Mouse (Mus musculus) intestine, embryonic 14.5 days (tissue): ENCODE results near the gene Apobec3. TPM values are rescaled to one million over a fixed set of nuclear protein-coding genes. Genes with fewer than 3 reads are reported as not detected.
A peak's percentile ranks its signal among the peaks of the same experiment; 100 is the strongest.
"Not testable (repeated sequence)": the region's sequence is repeated elsewhere in the genome, so short reads cannot be mapped to it uniquely, and the experiment has no call there.

Experiments
- ATAC-seq: fragments of 200-750 bp; cut with Nextera tagmentation; replicated peaks from 2 replicates; pipeline ENCODE4 v1.8.0; 2017; ENCODE audit warnings: low read depth, moderate number of reproducible peaks, moderate TSS enrichment, moderate library complexity; ENCODE audit not compliant: low FRiP score, low TSS enrichment
- DNase-seq: peaks from one replicate; pipeline ENCODE4 v3.0.0-alpha.2; 2018; ENCODE audit warnings: low spot score
- H3K27ac ChIP-seq: fragments of 300-500 bp; sonication (generic); 2 replicates; pipeline ENCODE4 v1.5.1; 2014; ENCODE audit warnings: low read depth, mild to moderate bottlenecking, control low read depth
- H3K27me3 ChIP-seq: fragments of 300-500 bp; sonication (generic); replicated peaks from 2 replicates; pipeline ENCODE4 v1.6.1; 2014; ENCODE audit warnings: low read length, control low read depth; ENCODE audit not compliant: control insufficient read depth, insufficient read depth
- H3K36me3 ChIP-seq: fragments of 300-500 bp; sonication (generic); 2 replicates; pipeline ENCODE4 v1.6.1; 2014; ENCODE audit warnings: low read length, control low read depth; ENCODE audit not compliant: control insufficient read depth, insufficient read depth
- H3K4me1 ChIP-seq: fragments of 300-500 bp; sonication (generic); replicated peaks from 2 replicates; pipeline ENCODE4 v1.6.1; 2014; ENCODE audit warnings: low read length, control low read depth, mixed read lengths; ENCODE audit not compliant: control insufficient read depth, insufficient read depth
- H3K4me2 ChIP-seq: fragments of 300-500 bp; sonication (generic); 2 replicates; pipeline ENCODE4 v1.6.1; 2014; ENCODE audit warnings: low read length
- H3K4me3 ChIP-seq: fragments of 300-500 bp; sonication (generic); 2 replicates; pipeline ENCODE4 v1.5.1; 2014; ENCODE audit warnings: low read depth, low read length, control low read depth, mixed read lengths
- H3K9ac ChIP-seq: fragments of 300-500 bp; sonication (generic); 2 replicates; pipeline ENCODE4 v1.6.1; 2014; ENCODE audit warnings: mild to moderate bottlenecking, low read length
- H3K9me3 ChIP-seq: fragments of 300-500 bp; sonication (generic); 2 replicates; pipeline ENCODE4 v1.6.1; 2016; ENCODE audit warnings: low read length, control low read depth; ENCODE audit not compliant: control insufficient read depth
- WGBS: fragments of 180-500 bp; shearing (Covaris S2); extraction: QIAGEN DNeasy Blood & Tissue Kit; methylation state at CpG from one replicate; pipeline ENCODE4 v1.1.7; 2014; 5-methylcytosine and 5-hydroxymethylcytosine counted together
- polyA plus RNA-seq: library from polyadenylated mRNA; unstranded; fragments of >200 nt; fragmentation: Nextera tagmentation; extraction: Ambion mirVana; gene quantifications from 2 replicates; pipeline ENCODE4 v1.2.1, GENCODE M21; 2014

The Apobec3 gene
- polyA plus RNA-seq, 1 experiment from 2014 or later, result 11.3 TPM

DNA sequence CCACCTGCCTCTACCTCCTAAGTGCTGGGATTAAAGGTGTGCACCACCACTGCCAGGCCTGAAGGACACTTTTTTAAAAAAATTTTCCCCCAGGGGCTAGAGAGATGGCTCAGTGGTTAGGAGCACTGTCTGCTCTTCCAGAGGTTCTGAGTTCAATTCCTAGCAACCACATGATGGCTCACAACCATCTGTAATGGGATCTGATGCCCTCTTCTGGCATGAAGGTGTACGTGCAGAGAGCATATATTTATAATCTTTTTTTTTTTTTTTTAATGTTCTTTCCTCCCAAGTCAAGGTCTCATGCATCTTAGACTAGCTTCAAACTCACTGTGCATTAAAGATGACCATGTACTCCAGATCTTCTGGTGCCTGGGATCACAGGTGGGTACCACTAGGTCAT is 19.4 kb downstream of the Apobec3 start:
- H3K4me2 ChIP-seq, H3K9me3 ChIP-seq, H3K4me1 ChIP-seq, H3K36me3 ChIP-seq, H3K27me3 ChIP-seq, H3K9ac ChIP-seq, H3K4me3 ChIP-seq, ATAC-seq, H3K27ac ChIP-seq, DNase-seq: not testable (repeated sequence)
- 77% methylated on average over 1 of the region's 1 CpGs for WGBS

DNA sequence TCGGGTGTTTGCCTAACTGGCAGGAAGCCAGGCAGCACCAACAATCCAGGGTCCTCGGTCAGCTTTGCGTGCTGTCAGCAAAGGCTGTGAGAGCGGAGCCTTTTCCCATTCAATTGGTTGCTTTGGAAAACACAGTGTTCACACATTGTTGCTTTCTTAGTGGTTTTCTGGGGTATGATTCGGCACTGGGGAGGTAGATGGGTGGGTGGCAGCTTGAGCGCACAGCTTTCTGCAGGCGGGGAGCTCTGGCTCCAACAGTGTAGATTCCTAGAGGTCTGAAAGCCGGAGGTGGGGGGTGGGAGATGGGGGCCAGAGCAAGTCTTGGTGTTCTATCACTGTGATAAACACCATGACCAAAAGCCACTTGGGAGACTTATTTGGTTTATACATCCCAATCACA is 19.9 kb downstream of the Apobec3 start:
- no peak overlapping the region for H3K4me3 ChIP-seq
- ATAC-seq (no peak), DNase-seq (no peak)
- H3K36me3 ChIP-seq, result no peaks in the 10 kb centered on the region
- no peaks in the 10 kb centered on the region for H3K27me3 ChIP-seq
- 86% methylated on average over 8 of the region's 8 CpGs for WGBS
- no peak overlapping the region for H3K4me2 ChIP-seq
- H3K9me3 ChIP-seq, result no peaks in the 10 kb centered on the region
- no peaks in the 10 kb centered on the region for H3K4me1 ChIP-seq
- H3K27ac ChIP-seq, result no peak overlapping the region
- no peak overlapping the region for H3K9ac ChIP-seq

DNA sequence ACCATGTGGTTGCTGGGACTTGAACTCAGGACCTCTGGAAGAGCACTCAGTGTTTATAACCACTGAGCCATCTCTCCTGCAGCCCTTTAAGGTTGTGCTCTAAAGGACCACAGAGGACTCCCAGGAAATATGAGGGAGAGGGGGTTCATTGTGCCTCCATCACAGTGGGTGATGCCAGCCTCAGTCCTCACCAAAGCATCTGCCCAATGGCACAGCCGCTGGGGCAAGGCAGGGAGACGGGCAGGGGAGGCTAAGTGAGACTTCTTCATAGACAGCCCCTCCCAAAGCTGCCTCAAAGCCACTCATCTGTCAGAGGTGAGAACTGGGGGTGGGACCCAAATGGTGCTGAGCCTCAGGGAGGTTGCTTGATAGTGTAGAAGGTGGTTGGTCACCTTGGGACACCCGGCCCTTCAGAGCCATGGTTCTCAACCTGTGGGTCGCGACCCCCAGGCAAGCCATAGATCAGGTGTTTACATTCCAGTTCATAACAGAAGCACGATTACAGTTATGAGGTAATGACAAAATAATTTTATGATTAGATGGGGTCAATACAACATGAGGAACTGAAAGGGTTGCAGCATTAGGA is 22.4 kb downstream of the Apobec3 start:
- Histone ChIP-seq H3K4me1 (no peaks in the 10 kb centered on the region), H3K27me3 (no peaks in the 10 kb centered on the region), H3K4me2 (no peak overlapping the region), H3K27ac (no peak overlapping the region), H3K9me3 (no peaks in the 10 kb centered on the region), H3K36me3 (no peaks in the 10 kb centered on the region), H3K9ac (no peak overlapping the region), H3K4me3 (no peak overlapping the region)
- ATAC-seq (no peak), DNase-seq (no peak)
- WGBS, result 77% methylated on average over 6 of the region's 6 CpGs

DNA sequence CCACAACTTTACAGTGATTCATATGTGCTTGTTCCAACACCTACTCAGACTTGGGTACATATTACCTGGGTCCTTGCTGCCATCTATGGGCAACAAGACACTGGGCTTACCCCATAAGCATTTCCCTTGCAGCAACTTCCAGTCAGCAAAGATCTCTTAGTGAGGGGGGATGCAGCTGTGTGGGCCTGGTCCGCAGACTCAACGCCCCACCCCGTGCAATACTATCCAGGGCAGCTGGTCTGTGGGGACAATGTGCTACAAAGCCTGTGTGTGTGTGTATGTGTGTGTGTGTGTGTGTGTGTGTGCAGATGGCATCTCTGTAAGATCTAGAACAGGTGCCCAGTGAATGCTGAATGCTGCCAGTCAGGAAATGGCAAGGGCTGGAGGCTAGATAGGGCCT is 22.9 kb downstream of the Apobec3 start:
- no peak overlapping the region for H3K4me2 ChIP-seq
- no peaks in the 10 kb centered on the region for H3K36me3 ChIP-seq
- no peak overlapping the region for H3K27ac ChIP-seq
- H3K9ac ChIP-seq, result no peak overlapping the region
- ATAC-seq (no peak; the same call in 1 of the 2 replicates), DNase-seq (no peak)
- H3K9me3 ChIP-seq, result no peaks in the 10 kb centered on the region
- H3K4me3 ChIP-seq, result no peak overlapping the region
- 77% methylated on average over 3 of the region's 3 CpGs for WGBS
- H3K27me3 ChIP-seq, result no peaks in the 10 kb centered on the region
- H3K4me1 ChIP-seq, result no peaks in the 10 kb centered on the region

DNA sequence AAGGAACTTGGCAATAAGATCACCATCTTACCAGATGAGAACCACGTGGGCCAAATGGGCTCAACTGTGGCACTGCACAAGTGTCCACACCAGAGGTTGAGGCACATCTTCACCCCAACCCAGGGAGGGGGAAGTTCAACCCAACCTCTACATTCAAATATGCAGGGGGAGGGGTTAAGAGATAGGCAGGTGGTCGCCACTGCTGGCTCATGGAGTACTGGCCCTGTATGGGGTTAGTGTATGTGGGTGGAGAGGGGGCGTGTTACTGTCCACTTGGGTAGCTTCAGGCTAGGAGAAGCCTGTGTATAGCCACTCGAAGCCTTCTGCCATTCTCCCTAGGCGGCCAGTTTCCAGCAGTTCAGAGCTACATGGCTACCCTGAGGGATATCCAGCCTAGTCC is 24.7 kb downstream of the Apobec3 start:
- Histone ChIP-seq H3K27me3 (no peaks in the 10 kb centered on the region), H3K4me1 (no peaks in the 10 kb centered on the region), H3K27ac (no peak overlapping the region), H3K9ac (no peak overlapping the region), H3K4me2 (no peak overlapping the region), H3K4me3 (no peak overlapping the region), H3K36me3 (no peaks in the 10 kb centered on the region; the same call in 1 of the 2 replicates), H3K9me3 (no peaks in the 10 kb centered on the region)
- 75% methylated on average over 5 of the region's 5 CpGs for WGBS
- no peak for ATAC-seq
- DNase-seq, result no peak

DNA sequence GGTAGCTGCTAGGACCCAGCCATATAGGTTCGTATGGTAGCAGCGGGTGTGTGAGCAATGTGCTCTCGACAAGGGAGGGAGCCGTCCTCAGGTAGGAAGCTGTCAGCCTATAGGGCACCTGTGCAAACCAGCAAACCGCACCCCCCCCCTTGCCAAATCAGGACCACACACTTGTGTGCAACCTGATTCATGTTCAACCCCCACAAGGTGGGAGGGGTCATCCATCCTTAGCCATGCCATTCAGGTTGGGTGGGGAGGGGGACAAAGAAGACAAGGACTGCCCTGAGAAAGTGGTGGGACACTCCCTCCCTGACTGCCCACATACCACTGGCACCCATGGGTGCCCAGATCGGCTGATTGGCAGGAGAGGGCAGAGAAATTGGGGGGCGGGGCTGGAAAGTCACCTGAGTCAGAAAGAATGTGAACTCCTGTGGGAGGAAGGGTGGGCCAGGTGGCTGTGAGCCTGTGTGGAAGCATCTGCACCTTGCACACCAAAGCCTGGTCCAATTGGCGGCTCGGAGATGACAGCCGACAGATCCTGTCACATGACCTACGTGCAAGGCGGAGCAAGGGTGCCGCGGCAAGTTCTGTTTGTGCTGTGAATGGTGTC is 25.8 kb downstream of the Apobec3 start:
- no peak overlapping the region for H3K27ac ChIP-seq
- H3K27me3 ChIP-seq, result no peaks in the 10 kb centered on the region
- no peaks in the 10 kb centered on the region for H3K4me1 ChIP-seq
- ATAC-seq (no peak), DNase-seq (no peak)
- no peak overlapping the region for H3K4me2 ChIP-seq
- no peaks in the 10 kb centered on the region for H3K9me3 ChIP-seq
- no peak overlapping the region for H3K4me3 ChIP-seq
- H3K36me3 ChIP-seq, result no peaks in the 10 kb centered on the region; the same call in 1 of the 2 replicates
- H3K9ac ChIP-seq, result no peak overlapping the region
- WGBS, result 90% methylated on average over 14 of the region's 14 CpGs

DNA sequence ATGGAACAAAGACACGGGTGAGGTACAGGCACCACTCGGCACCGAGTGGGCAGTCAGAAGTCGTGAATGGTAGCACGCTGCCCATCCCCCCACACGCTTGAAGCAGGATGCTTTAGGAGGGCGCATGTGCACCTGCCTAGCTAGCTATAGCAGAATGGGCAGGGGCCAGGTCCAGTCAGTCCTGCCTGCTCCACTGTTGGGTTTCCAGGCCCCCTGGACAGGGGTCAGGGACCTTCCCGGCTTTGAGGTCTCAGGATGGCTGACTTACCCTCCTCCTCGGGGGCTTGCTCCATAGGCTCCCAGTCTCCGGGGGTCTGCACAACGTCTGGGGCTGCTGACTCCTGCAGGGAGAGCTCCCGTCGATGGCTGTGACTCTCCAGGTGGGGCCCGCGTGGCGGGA is 27.0 kb downstream of the Apobec3 start:
- Histone ChIP-seq H3K4me3 (no peak overlapping the region), H3K36me3 (no peaks in the 10 kb centered on the region; the same call in 1 of the 2 replicates), H3K27me3 (no peaks in the 10 kb centered on the region), H3K27ac (no peak overlapping the region), H3K9ac (no peak overlapping the region), H3K4me1 (no peaks in the 10 kb centered on the region), H3K9me3 (no peaks in the 10 kb centered on the region), H3K4me2 (no peak overlapping the region)
- 78% methylated on average over 16 of the region's 16 CpGs for WGBS
- ATAC-seq (no peak), DNase-seq (no peak)

DNA sequence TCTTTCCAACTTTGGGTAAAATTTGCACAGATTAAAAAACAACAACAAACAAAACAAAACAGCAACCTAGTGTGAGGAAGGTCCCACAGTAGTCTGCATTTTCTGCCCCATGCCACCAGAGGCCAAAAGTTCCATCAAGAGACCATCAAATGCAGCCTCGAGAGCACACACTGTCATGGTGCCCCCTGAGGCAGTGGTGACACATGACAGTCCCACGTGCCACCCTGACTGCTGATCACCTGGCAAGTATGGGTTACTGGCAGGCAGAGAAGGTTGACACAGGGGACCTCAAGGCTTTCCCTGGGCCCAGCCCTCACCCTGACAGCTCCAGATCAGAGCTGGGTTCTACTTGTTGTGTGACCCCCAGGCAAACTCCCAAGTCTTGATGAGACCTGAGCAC is 28.3 kb downstream of the Apobec3 start:
- Histone ChIP-seq H3K27ac (no peak overlapping the region), H3K27me3 (no peaks in the 10 kb centered on the region), H3K4me3 (no peak overlapping the region), H3K9ac (no peak overlapping the region), H3K4me1 (no peaks in the 10 kb centered on the region), H3K36me3 (no peaks in the 10 kb centered on the region; the same call in 1 of the 2 replicates), H3K9me3 (no peaks in the 10 kb centered on the region), H3K4me2 (no peak overlapping the region)
- DNase-seq, result no peak
- 50% methylated on average over 2 of the region's 2 CpGs for WGBS
- no peak for ATAC-seq

DNA sequence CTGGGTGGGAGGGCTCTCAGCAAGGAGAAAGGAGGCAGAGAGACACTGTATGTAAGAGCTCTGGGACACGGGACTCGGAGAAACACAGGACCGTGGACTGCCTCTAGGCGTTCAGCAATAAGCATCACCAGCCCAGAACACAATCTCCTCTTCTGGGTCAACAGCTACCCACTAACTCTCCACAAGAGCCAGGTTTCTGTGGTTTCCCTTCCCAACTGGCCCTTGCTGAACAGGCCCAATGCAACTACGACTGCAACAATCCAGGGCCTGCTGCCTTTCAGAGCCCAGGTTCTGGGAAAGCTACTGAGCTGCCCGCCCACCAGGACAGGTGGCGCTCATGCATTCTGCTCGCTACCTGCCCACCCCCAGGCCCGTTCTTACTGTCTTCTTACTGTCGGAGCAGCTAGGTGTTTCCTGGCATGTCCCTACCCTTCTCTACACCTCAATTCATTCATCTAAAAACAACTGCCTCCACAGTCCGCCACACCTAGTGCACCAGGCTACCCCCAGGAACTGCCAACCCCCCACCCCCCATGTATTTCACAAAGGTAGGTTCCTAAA is 35.5 kb downstream of the Apobec3 start:
- no peak overlapping the region for H3K27ac ChIP-seq
- ATAC-seq (no peak), DNase-seq (no peak)
- H3K4me3 ChIP-seq, result no peak overlapping the region
- 77% methylated on average over 11 of the region's 11 CpGs for WGBS
- peaks cover 3% of the 10 kb centered on the region for H3K27me3 ChIP-seq
- no peaks in the 10 kb centered on the region for H3K36me3 ChIP-seq
- H3K4me2 ChIP-seq, result peak overlapping the region; percentile 88
- no peak overlapping the region; the same call in 1 of the 2 replicates for H3K9ac ChIP-seq
- H3K4me1 ChIP-seq, result peaks cover 5% of the 10 kb centered on the region; the same call in 1 of the 2 replicates
- no peaks in the 10 kb centered on the region for H3K9me3 ChIP-seq
